Mouse (Mus musculus): ENCODE results near the gene Dlg2. TPM values are rescaled to one million over a fixed set of nuclear protein-coding genes. Genes with fewer than 3 reads are reported as not detected.

Dlg2 gene
- polyA plus RNA-seq, 1 experiment from 2014 or later: 0.51 TPM

DNA sequence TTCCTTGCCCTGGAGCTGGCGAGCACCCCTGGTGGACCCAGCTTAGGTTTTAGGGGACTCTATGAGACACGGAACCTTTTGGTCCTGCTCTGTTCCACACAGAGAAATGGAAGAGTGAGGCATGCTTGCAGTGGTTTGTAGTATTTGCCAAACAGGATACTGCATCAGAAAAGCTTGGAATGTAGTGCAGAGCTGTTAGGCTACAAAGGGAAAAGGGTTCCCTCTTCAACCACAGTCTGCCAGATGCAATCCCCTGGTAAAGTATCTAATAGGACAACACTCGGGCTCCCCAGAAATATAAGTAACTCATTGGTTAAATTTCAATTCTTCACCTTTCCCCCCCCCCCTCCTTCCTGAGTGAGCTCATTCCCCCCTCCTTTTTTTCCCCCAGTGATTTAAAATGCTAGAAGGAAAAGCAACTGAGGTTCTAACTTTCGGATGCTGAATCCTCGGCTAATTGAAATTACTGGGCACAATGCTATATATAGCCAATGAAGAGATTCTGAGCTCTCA, 613.9 kb downstream of the Dlg2 start:
- WGBS (ENCODE audit: insufficient replicate concordance): 40% methylated on average over 5 of the region's 5 CpGs
- no peak overlapping the region for H3K4me2 ChIP-seq (ENCODE audit: low read depth, low read length)
- no peak overlapping the region for H3K9ac ChIP-seq (ENCODE audit: low read depth, low read length)
- H3K4me3 ChIP-seq (ENCODE audit: low read depth, low read length): no peak overlapping the region
- ATAC-seq (ENCODE audit: low read depth): no peak
- H3K4me1 ChIP-seq (ENCODE audit: control insufficient read depth, low read depth, low read length): no peaks in the 10 kb centered on the region
- H3K9me3 ChIP-seq (replicated peaks; ENCODE audit: control insufficient read depth, low read length): no peaks in the 10 kb centered on the region
- H3K27me3 ChIP-seq (ENCODE audit: control insufficient read depth, insufficient read depth, low read depth, low read length): no peaks in the 10 kb centered on the region
- H3K27ac ChIP-seq (ENCODE audit: low read length): no peak overlapping the region
- H3K36me3 ChIP-seq (ENCODE audit: control insufficient read depth, insufficient read depth): no peaks in the 10 kb centered on the region

DNA sequence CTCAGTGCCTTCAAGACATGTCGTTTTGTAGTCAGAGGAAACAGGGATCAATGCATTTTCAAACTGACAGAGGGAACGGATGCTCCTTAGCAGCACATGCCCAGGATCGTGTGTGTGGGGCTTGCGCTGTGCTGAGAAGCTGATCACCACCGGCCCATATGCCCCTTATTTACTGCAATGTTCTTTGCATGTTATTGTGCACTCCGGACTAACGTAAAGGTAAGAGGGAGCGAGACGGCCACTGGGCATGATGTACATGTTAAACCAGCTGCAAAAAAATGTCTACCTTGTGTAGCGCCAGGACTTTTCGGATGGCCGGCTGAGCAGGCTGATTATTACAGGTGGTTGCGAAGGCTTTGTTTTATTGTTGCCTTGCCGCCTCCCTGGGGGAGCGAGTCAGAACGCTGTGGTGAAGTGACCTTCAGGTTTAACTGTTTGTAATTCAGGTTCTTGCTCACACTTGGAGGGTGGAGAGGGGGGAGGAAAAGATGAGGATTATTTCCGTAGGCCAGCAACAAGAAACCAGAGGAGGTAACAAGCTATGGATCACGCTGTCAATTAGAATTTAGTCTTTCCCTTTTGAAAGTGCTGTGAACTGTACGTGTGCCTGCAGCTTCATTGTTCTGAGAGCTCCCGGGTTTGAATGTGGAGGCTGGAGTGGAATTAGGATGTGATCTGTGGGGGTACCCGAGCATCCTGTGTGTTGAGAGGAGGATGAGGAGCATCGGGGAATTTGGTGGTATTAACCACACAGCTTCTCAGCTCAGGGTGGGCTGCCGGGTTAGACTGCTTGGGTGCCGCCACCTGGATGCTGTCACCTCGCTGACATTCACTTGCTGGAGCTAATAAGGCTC, 614.6 kb downstream of the Dlg2 start:
- H3K9ac ChIP-seq (ENCODE audit: low read depth, low read length): no peak overlapping the region
- H3K27ac ChIP-seq (ENCODE audit: low read length): no peak overlapping the region
- no peaks in the 10 kb centered on the region for H3K27me3 ChIP-seq (ENCODE audit: control insufficient read depth, insufficient read depth, low read depth, low read length)
- no peaks in the 10 kb centered on the region for H3K4me1 ChIP-seq (ENCODE audit: control insufficient read depth, low read depth, low read length)
- no peak overlapping the region for H3K4me3 ChIP-seq (ENCODE audit: low read depth, low read length)
- no peaks in the 10 kb centered on the region for H3K36me3 ChIP-seq (ENCODE audit: control insufficient read depth, insufficient read depth)
- no peaks in the 10 kb centered on the region for H3K9me3 ChIP-seq (replicated peaks; ENCODE audit: control insufficient read depth, low read length)
- H3K4me2 ChIP-seq (ENCODE audit: low read depth, low read length): no peak overlapping the region
- no peak for ATAC-seq (ENCODE audit: low read depth)
- 18% methylated on average over 25 of the region's 25 CpGs for WGBS (ENCODE audit: insufficient replicate concordance)

DNA sequence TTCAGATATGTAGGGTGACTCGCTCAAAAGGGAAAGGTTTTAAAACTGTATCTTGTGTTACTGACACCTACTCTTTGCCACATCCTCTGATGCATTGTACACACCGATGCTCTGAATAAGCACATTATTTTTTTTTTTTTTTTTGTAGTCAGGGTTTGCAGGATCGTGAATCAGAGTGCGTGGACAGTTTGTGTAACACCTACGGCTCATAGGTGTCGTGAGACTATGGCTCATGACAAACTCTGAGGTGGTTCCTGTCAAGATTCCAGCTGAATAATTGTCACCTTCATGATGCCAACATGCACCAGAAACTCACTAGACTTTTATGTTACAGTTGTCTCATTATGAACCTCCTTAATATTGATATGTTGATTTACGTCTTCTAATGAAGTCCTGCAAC, 620.0 kb downstream of the Dlg2 start:
- no peak overlapping the region for H3K4me2 ChIP-seq (ENCODE audit: low read depth, low read length)
- H3K9ac ChIP-seq (ENCODE audit: low read depth, low read length): no peak overlapping the region
- no peak overlapping the region for H3K4me3 ChIP-seq (ENCODE audit: low read depth, low read length)
- WGBS (ENCODE audit: insufficient replicate concordance): 68% methylated on average over 7 of the region's 7 CpGs
- H3K4me1 ChIP-seq (ENCODE audit: control insufficient read depth, low read depth, low read length): no peaks in the 10 kb centered on the region
- no peak for ATAC-seq (ENCODE audit: low read depth)
- H3K27me3 ChIP-seq (ENCODE audit: control insufficient read depth, insufficient read depth, low read depth, low read length): no peaks in the 10 kb centered on the region
- no peaks in the 10 kb centered on the region for H3K36me3 ChIP-seq (ENCODE audit: control insufficient read depth, insufficient read depth)
- H3K27ac ChIP-seq (ENCODE audit: low read length): no peak overlapping the region
- H3K9me3 ChIP-seq (replicated peaks; ENCODE audit: control insufficient read depth, low read length): no peaks in the 10 kb centered on the region

DNA sequence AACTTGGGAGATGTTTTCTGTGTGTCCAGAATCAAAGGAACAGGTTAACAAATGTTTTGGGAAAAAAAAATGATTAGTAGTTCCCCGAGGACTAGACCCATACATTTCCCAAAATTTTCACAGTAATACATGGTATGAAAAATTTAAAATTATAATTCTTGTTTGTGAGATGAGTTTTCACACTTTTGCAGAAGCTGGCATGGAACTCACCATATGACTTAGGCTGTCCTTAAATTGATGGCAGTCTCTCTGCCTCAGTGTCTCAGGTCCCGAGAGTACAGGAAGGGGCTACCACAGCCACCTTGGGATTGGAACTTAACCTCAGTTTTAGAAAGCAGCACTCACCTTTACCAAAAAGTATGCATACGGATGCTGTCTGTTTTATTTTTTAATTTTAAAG, 622.0 kb downstream of the Dlg2 start:
- WGBS (ENCODE audit: insufficient replicate concordance): 61% methylated on average over 3 of the region's 3 CpGs
- H3K27me3 ChIP-seq (ENCODE audit: control insufficient read depth, insufficient read depth, low read depth, low read length): no peaks in the 10 kb centered on the region
- H3K9me3 ChIP-seq (replicated peaks; ENCODE audit: control insufficient read depth, low read length): no peaks in the 10 kb centered on the region
- H3K4me2 ChIP-seq (ENCODE audit: low read depth, low read length): no peak overlapping the region
- ATAC-seq (ENCODE audit: low read depth): no peak
- no peaks in the 10 kb centered on the region for H3K36me3 ChIP-seq (ENCODE audit: control insufficient read depth, insufficient read depth)
- H3K4me1 ChIP-seq (ENCODE audit: control insufficient read depth, low read depth, low read length): no peaks in the 10 kb centered on the region
- no peak overlapping the region for H3K4me3 ChIP-seq (ENCODE audit: low read depth, low read length)
- no peak overlapping the region for H3K9ac ChIP-seq (ENCODE audit: low read depth, low read length)
- H3K27ac ChIP-seq (ENCODE audit: low read length): no peak overlapping the region

DNA sequence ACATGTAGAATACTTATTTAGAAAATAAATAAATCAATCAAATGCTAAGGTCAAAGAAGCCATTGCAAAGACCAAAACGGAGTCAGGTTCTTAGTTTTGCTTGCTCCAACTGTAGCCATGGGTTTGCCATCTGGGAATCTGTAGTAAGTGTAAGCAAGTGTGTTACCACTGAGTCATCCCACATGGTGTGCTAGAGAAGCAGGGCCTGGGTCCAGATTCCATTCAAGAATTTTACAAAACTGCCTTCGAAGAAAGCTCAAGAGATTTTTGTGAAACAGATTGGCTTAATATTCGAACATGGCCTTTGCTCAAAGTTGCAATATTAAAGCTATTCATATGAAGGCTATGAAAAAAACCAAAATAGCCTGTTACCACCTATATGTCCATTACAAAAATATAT, 633.1 kb downstream of the Dlg2 start:
- Histone ChIP-seq H3K9ac (ENCODE audit: low read depth, low read length) (no peak overlapping the region), H3K27ac (ENCODE audit: low read length) (no peak overlapping the region), H3K27me3 (ENCODE audit: control insufficient read depth, insufficient read depth, low read depth, low read length) (no peaks in the 10 kb centered on the region), H3K4me2 (ENCODE audit: low read depth, low read length) (no peak overlapping the region), H3K4me3 (ENCODE audit: low read depth, low read length) (no peak overlapping the region), H3K9me3 (replicated peaks; ENCODE audit: control insufficient read depth, low read length) (no peaks in the 10 kb centered on the region), H3K4me1 (ENCODE audit: control insufficient read depth, low read depth, low read length) (no peaks in the 10 kb centered on the region), H3K36me3 (ENCODE audit: control insufficient read depth, insufficient read depth) (no peaks in the 10 kb centered on the region)
- WGBS (ENCODE audit: insufficient replicate concordance): 43% methylated on average over 3 of the region's 3 CpGs
- no peak for ATAC-seq (ENCODE audit: low read depth)

DNA sequence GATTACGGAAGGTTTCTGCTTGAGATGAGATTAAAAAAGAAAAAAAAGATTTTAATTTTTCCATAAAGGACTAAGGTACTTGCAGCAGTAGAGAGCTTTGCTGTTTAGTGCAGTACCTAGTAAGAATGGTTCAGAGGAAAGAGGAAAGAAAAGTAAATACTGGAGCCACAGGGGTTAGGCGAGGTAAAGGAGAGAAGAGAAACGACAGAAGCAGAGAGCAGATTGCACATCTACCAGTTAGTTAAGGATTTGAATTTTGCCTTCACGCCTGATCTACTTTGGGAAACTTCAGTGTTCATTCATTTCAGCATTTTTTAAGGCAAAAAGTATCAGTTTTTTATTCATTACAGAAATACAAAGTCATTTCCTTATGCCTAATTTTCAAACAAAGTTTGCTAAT, 655.7 kb downstream of the Dlg2 start:
- Histone ChIP-seq H3K27ac (ENCODE audit: low read length) (no peak overlapping the region), H3K4me2 (ENCODE audit: low read depth, low read length) (no peak overlapping the region), H3K9me3 (replicated peaks; ENCODE audit: control insufficient read depth, low read length) (no peaks in the 10 kb centered on the region), H3K4me1 (ENCODE audit: control insufficient read depth, low read depth, low read length) (no peaks in the 10 kb centered on the region), H3K27me3 (ENCODE audit: control insufficient read depth, insufficient read depth, low read depth, low read length) (no peaks in the 10 kb centered on the region), H3K9ac (ENCODE audit: low read depth, low read length) (no peak overlapping the region), H3K36me3 (ENCODE audit: control insufficient read depth, insufficient read depth) (no peaks in the 10 kb centered on the region), H3K4me3 (ENCODE audit: low read depth, low read length) (no peak overlapping the region)
- ATAC-seq (ENCODE audit: low read depth): no peak
- 51% methylated on average over 4 of the region's 4 CpGs for WGBS (ENCODE audit: insufficient replicate concordance)

DNA sequence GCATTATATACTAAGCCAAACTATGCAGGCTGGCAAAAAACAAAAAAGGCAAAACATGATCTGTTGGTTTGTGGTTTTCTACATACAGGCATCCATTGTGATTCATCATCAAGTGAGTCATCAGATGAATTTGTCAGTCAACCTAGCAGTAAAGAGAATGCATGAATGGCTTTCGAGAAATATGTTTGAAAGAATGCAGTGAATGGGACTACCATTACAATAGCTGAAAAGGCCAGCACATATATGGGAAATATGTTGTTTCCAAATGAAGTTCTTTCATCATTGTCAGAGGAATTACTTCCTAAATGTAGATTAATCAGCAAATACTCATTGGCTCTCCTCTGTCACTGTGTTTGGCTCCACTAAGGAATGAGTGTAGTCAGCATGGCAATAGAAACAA, 677.6 kb downstream of the Dlg2 start:
- Histone ChIP-seq H3K9ac (ENCODE audit: low read depth, low read length) (no peak overlapping the region), H3K27me3 (ENCODE audit: control insufficient read depth, insufficient read depth, low read depth, low read length) (no peaks in the 10 kb centered on the region), H3K36me3 (ENCODE audit: control insufficient read depth, insufficient read depth) (no peaks in the 10 kb centered on the region), H3K4me2 (ENCODE audit: low read depth, low read length) (no peak overlapping the region), H3K4me3 (ENCODE audit: low read depth, low read length) (no peak overlapping the region), H3K4me1 (ENCODE audit: control insufficient read depth, low read depth, low read length) (no peaks in the 10 kb centered on the region), H3K9me3 (replicated peaks; ENCODE audit: control insufficient read depth, low read length) (no peaks in the 10 kb centered on the region), H3K27ac (ENCODE audit: low read length) (no peak overlapping the region)
- ATAC-seq (ENCODE audit: low read depth): no peak
- WGBS (ENCODE audit: insufficient replicate concordance): 49% methylated on average over 1 of the region's 1 CpGs

DNA sequence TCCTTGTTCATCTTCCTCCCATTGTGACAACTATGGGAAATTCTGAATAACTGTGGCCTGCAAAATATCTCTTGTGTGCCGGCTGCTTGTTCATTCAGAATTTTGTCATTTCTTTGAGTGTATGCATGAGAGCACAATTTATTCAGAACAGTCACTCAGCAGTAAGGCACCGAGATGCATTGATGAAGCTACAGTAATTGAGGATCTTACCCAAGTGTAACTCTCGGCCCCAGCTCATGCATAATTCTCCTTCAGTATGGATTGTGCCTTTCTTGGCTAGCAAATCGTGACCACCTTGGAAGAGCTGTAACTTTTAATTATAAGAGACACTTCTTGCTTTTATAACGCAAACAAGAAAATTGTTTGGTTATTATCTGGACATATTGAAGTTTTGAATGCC, 682.7 kb downstream of the Dlg2 start:
- WGBS (ENCODE audit: insufficient replicate concordance): 59% methylated on average over 5 of the region's 5 CpGs
- no peak for ATAC-seq (ENCODE audit: low read depth)
- H3K4me1 ChIP-seq (ENCODE audit: control insufficient read depth, low read depth, low read length): no peaks in the 10 kb centered on the region
- H3K36me3 ChIP-seq (ENCODE audit: control insufficient read depth, insufficient read depth): no peaks in the 10 kb centered on the region
- no peak overlapping the region for H3K9ac ChIP-seq (ENCODE audit: low read depth, low read length)
- no peak overlapping the region for H3K27ac ChIP-seq (ENCODE audit: low read length)
- no peaks in the 10 kb centered on the region for H3K9me3 ChIP-seq (replicated peaks; ENCODE audit: control insufficient read depth, low read length)
- H3K4me3 ChIP-seq (ENCODE audit: low read depth, low read length): no peak overlapping the region
- H3K27me3 ChIP-seq (ENCODE audit: control insufficient read depth, insufficient read depth, low read depth, low read length): no peaks in the 10 kb centered on the region
- no peak overlapping the region for H3K4me2 ChIP-seq (ENCODE audit: low read depth, low read length)

DNA sequence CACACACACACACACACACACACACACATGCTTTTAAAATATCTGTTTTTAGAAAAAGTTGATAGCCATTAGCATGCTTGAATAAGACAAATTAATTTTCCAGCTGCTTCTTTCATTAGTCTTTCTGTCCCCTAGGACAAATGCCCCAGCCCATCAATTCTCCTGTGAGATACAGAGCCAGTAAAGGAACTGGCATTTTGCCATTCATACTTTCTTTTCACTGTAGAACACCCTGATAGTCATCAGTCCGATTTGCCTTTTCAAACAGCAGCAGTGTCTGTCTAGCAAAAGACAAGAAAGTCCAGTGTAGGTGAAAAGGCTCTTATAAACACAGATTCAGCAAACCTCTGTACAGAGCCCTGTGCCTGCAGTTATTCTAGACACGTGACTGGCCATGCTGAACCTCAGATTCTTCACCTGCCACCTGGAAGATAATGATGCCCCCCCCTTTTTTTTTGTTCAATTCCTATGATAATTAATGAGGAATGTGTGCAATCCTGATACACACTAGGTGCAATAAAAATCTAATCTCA, 685.2 kb downstream of the Dlg2 start:
- no peaks in the 10 kb centered on the region for H3K4me1 ChIP-seq (ENCODE audit: control insufficient read depth, low read depth, low read length)
- ATAC-seq (ENCODE audit: low read depth): no peak
- WGBS (ENCODE audit: insufficient replicate concordance): 44% methylated on average over 2 of the region's 2 CpGs

More for the DNA sequence above, 685.2 kb downstream of the Dlg2 start:
- H3K4me2 ChIP-seq (ENCODE audit: low read depth, low read length): no peak overlapping the region
- no peaks in the 10 kb centered on the region for H3K9me3 ChIP-seq (replicated peaks; ENCODE audit: control insufficient read depth, low read length)
- H3K4me3 ChIP-seq (ENCODE audit: low read depth, low read length): no peak overlapping the region
- H3K27me3 ChIP-seq (ENCODE audit: control insufficient read depth, insufficient read depth, low read depth, low read length): no peaks in the 10 kb centered on the region
- no peaks in the 10 kb centered on the region for H3K36me3 ChIP-seq (ENCODE audit: control insufficient read depth, insufficient read depth)
- no peak overlapping the region for H3K9ac ChIP-seq (ENCODE audit: low read depth, low read length)
- no peak overlapping the region for H3K27ac ChIP-seq (ENCODE audit: low read length)

Measured in liver, embryonic 16.5 days (tissue).